Mouse (Mus musculus) ES-E14 (cell line): Measurements from ENCODE around the gene Gm49601. TPM values are rescaled to one million over a fixed set of nuclear protein-coding genes. Genes with fewer than 3 reads are reported as not detected.

ENCODE experiments used
- DNase-seq: peaks from one replicate; pipeline ENCODE4 v3.0.0-alpha.2; 2013; ENCODE audit warnings: low read depth, low spot score
- H3K27ac ChIP-seq: 2 replicates; pipeline ENCODE4 v1.5.1; 2012; ENCODE audit warnings: low read depth, mild to moderate bottlenecking, low read length, moderate library complexity, mixed read lengths; ENCODE audit not compliant: poor library complexity, insufficient read depth, severe bottlenecking
- H3K36me3 ChIP-seq: 2 replicates; pipeline ENCODE4 v1.6.1; 2012; ENCODE audit warnings: mild to moderate bottlenecking, low read length, moderate library complexity, mixed read lengths; ENCODE audit not compliant: control insufficient read depth, poor library complexity, insufficient read depth, severe bottlenecking
- H3K4me1 ChIP-seq, 2 experiments: fragments of 150-350 bp in 1 of 2; sonication (generic) in 1 of 2; 2 replicates each; pipeline ENCODE4 v1.6.1; 2012; ENCODE audit warnings: low read length in 2 of 2, mild to moderate bottlenecking in 1 of 2, mixed read lengths in 1 of 2; ENCODE audit not compliant: control insufficient read depth in 2 of 2, insufficient read depth in 2 of 2, poor library complexity in 1 of 2
- H3K4me3 ChIP-seq, 2 experiments: fragments of 150-350 bp in 1 of 2; sonication (generic) in 1 of 2; 2 replicates each; pipeline ENCODE4 v1.5.1; 2012; ENCODE audit warnings: low read length in 2 of 2, low read depth in 1 of 2, mild to moderate bottlenecking in 1 of 2, mixed read lengths in 1 of 2; ENCODE audit not compliant: insufficient read depth in 1 of 2, poor library complexity in 1 of 2, severe bottlenecking in 1 of 2
- H3K9ac ChIP-seq: 2 replicates; pipeline ENCODE4 v1.6.1; 2012; ENCODE audit warnings: low read depth, mild to moderate bottlenecking, low read length, mixed read lengths; ENCODE audit not compliant: poor library complexity, insufficient read depth, severe bottlenecking
- H3K9me3 ChIP-seq: fragments of 150-350 bp; sonication (generic); 2 replicates; pipeline ENCODE4 v1.6.1; 2012; ENCODE audit warnings: low read depth, mild to moderate bottlenecking, low read length; ENCODE audit not compliant: control insufficient read depth, insufficient read depth
- CHD2 ChIP-seq: IDR thresholded peaks from 2 replicates; pipeline ENCODE4 v1.6.1; 2014; ENCODE audit warnings: mild to moderate bottlenecking, low read depth, low read length, inconsistent platforms
- HCFC1 ChIP-seq: IDR thresholded peaks from 2 replicates; pipeline ENCODE4 v1.6.1; 2012; ENCODE audit warnings: low read length, inconsistent platforms, borderline replicate concordance; ENCODE audit not compliant: insufficient read depth
- MAFK ChIP-seq: IDR thresholded peaks from 2 replicates; pipeline ENCODE4 v1.6.1; 2014; ENCODE audit warnings: mild to moderate bottlenecking, low read depth, low read length, inconsistent platforms; ENCODE audit not compliant: insufficient read depth
- ZC3H11A ChIP-seq: IDR thresholded peaks from 2 replicates; pipeline ENCODE4 v1.6.1; 2012; ENCODE audit warnings: low read depth, mild to moderate bottlenecking, inconsistent platforms, low read length, borderline replicate concordance
- ZNF384 ChIP-seq: IDR thresholded peaks from 2 replicates; pipeline ENCODE4 v1.6.1; 2012; ENCODE audit warnings: low read depth, low read length, inconsistent platforms
- in situ Hi-C, 2 experiments: fragments of 600-800 bp; cut with MboI; formaldehyde crosslinking; loops; one replicate each; pipeline ENCODE4 v1.15.1; 2025; ENCODE audit warnings: low sequenced_read_pairs in 2 of 2, inconsistent platforms in 1 of 2; ENCODE audit not compliant: unreplicated experiment in 2 of 2
- total RNA-seq: library from RNA; depleted of rRNA; stranded (reverse); fragments of 300-350 nt; gene quantifications from 2 replicates; pipeline ENCODE4 v1.2.3, GENCODE M21; 2012

Gm49601 gene
- total RNA-seq, 1 experiment, result 1.7 TPM

GRCm38 (mm10) chr16:18581623-18582205, 44.5 kb downstream of the Gm49601 start:
- DNase-seq, result no peak
- no peak for TF ChIP-seq CHD2
- TF ChIP-seq ZNF384, result no peak
- TF ChIP-seq HCFC1, result no peak
- TF ChIP-seq ZC3H11A, result no peak
- no peak for TF ChIP-seq MAFK
- Histone ChIP-seq H3K4me1 (no peaks in the 10 kb centered on the region), H3K27ac (no peak overlapping the region), H3K9me3 (no peaks in the 10 kb centered on the region), H3K4me3 (peak overlapping the region; percentile 47 to 65), H3K36me3 (no peaks in the 10 kb centered on the region), H3K9ac (peak overlapping the region; percentile 23)
- in situ Hi-C loops, result loop anchor here (5.0 to 10.0 kb wide), 2 partner anchors 41 to 777 kb away; partner anchors contain the start of gene Gp1bb (in 1 of the 2)

DNA sequence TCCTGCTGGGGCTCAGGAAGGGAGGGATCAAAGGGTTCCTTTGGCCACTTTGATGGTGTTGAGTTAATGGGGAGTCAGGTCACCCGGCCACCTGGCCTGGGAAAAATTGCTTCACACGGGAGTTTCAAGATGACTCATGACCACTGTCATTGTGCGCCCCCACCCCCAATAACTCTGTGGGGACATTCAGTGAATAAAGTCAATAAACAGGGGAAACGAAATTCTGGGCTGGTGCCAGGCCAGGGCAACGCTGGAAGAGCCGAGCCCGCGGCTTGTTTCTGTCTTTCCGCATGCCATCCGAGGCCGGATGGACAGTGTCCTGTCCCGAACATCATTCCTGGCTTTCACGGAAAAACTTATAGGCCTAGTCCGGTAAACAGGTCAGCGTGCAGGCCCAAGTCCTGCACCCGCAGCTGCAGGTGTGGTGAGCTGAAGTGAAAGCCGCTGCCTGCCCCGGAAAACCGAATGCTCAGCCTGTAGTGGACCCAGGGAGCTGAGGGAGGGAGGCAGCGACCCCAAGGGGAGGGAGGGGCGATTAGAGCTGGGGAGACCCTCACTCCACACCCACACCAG, 45.1 kb downstream of the Gm49601 start:
- Histone ChIP-seq H3K4me1 (no peaks in the 10 kb centered on the region), H3K9ac (no peak overlapping the region), H3K36me3 (no peaks in the 10 kb centered on the region), H3K27ac (no peak overlapping the region), H3K9me3 (no peaks in the 10 kb centered on the region), H3K4me3 (no peak overlapping the region)
- DNase-seq, result no peak
- in situ Hi-C loops, result loop anchor here (5.0 to 10.0 kb wide), 2 partner anchors 41 to 776 kb away; partner anchors contain the start of gene Gp1bb (in 1 of the 2)
- TF ChIP-seq ZC3H11A (no peak), HCFC1 (no peak), ZNF384 (no peak), MAFK (no peak), CHD2 (no peak)

DNA sequence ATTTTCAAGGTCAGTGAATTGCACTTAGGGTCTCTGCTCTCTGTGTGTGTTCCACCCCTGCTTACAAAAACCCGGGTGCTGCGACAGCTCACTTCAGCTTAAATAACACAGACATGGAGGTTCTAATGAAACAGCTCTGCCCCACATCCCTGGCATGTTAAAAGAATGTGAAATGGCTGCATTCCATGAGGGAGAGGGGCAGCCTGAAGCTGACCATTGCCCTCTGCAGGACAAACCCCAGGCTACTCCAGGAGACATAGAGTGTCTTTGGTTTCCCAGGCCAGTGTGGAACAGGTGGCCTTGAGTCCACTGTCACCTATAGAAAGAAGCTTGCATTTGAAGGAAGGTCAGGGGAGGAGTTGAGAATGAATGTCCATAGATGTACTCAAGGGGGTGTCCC, 45.8 kb downstream of the Gm49601 start:
- Histone ChIP-seq H3K9ac (no peak overlapping the region), H3K4me1 (no peaks in the 10 kb centered on the region), H3K27ac (no peak overlapping the region), H3K36me3 (no peaks in the 10 kb centered on the region), H3K9me3 (no peaks in the 10 kb centered on the region), H3K4me3 (no peak overlapping the region)
- in situ Hi-C loops, result loop anchor here (5.0 to 10.0 kb wide), 2 partner anchors 42 to 776 kb away; partner anchors contain the start of gene Gp1bb (in 1 of the 2)
- TF ChIP-seq HCFC1, result no peak
- TF ChIP-seq MAFK, result no peak
- TF ChIP-seq ZC3H11A, result no peak
- no peak for DNase-seq

- H3K9ac ChIP-seq, result no peak overlapping the region
- no peaks in the 10 kb centered on the region for H3K9me3 ChIP-seq
- no peaks in the 10 kb centered on the region for H3K4me1 ChIP-seq
- DNase-seq, result no peak
- H3K27ac ChIP-seq, result no peak overlapping the region
- H3K4me3 ChIP-seq, result no peak overlapping the region
- in situ Hi-C loops, result no loop called here
- no peak for TF ChIP-seq ZC3H11A
- TF ChIP-seq CHD2, result no peak
- TF ChIP-seq HCFC1, result no peak
- TF ChIP-seq ZNF384, result no peak
- no peak for TF ChIP-seq MAFK
- no peaks in the 10 kb centered on the region for H3K36me3 ChIP-seq
These were observed 48.5 kb downstream of the Gm49601 start for GRCm38 (mm10) chr16:18577599-18578160.
